Mouse (Mus musculus) lung, postnatal 36 days (tissue): ENCODE results near the gene Jag2.
A peak's percentile ranks its signal among the peaks of the same experiment; 100 is the strongest.

ENCODE experiments used
- DNase-seq: peaks from one replicate; pipeline ENCODE4 v3.0.0; 2022; ENCODE audit warnings: mixed read lengths

Gene Jag2

DNA sequence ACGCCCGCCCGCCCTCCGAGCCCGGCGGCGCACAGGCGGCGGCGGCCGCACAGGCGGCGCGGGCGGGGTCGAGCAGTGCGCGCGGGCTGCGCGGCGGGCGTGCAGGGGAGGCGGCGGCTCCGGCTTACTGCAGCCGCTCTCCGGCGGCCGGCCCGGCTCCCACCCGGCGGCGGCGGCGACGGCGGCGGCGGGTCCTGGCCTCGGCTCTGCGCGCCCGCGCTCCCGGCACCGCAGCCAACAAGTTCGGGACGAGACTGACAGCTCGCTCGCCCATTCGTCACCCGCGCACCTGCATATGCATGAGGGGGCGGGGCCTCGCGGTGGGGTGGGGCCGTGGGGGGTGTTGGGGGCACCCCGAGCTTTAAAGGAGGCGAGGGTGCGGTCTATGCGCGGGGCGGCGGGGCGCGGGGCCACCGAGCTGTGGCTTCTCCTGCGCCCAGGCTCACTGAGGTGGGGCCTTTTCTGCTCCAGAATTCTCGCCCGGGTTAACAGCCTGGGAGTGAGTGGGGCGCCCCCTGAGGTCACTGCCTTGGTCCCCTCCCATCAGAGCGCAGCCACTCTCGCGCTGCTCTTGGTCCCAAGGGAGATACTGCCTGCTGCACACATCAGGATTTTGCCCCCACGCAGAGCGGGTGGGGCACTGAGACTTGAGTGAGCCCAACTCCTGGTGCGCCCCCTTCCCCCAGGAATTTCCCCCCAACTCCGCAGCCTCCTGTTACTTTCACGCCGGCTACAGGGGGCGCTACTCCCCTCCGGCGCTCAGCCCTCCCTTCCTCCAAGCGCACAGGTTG is at the start of gene Jag2:
Gene Jag2 (minus strand): TSS at position 215 of the 791 bp plus-strand sequence.
- peak; percentile 72 for DNase-seq

GRCm38 (mm10) chr12:112977156-112977555 is 47.6 kb upstream of the Jag2 start:
- no peak for DNase-seq

GRCm38 (mm10) chr12:112976371-112977073 is 46.9 kb upstream of the Jag2 start, which contains the start of gene Btbd6:
Gene Btbd6 (plus strand): TSS chr12:112976482.
- DNase-seq: peak; percentile 95

GRCm38 (mm10) chr12:112974736-112975135 is 45.2 kb upstream of the Jag2 start:
- DNase-seq: no peak

DNA sequence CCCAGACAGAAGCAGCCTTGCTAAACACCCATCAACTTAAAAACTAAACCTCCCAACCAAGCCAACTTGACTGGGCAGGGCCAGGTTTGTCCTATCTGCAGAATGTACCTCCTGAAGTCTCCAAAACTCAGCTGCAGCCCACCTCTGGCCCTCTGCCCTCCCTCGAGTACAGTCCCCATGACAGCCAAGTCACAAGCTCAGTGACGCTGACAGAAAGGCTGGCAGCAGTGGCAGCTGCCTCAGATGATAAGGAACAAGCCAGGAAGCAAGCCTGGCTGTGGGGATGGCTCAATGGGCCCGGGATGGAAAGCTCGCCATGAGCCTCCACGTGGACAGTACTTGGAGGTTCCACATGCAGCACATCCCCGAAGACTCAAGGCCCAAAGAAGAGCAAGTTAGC is 40.0 kb upstream of the Jag2 start:
- no peak for DNase-seq

GRCm38 (mm10) chr12:112968943-112969342 is 39.4 kb upstream of the Jag2 start:
- DNase-seq: no peak

DNA sequence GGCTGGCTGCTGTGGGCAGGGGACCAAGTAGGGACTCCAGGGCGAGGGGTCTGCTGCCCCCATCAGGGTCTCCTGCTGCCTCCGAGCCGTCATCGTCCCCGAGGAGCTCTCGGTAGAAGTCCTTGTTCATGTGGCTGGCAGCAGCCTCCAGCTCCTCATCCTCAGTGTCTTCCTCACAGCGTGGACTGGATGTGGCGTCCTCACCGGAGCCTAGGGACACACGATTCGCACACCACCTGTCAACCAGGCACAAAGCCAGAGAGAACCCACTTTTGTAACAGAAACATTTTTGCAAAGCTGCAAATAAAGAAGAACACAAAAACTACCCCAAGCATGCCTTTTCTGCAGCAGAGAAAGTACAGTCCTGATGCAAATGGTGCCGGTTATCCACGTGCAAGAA is 36.2 kb upstream of the Jag2 start:
- no peak for DNase-seq

DNA sequence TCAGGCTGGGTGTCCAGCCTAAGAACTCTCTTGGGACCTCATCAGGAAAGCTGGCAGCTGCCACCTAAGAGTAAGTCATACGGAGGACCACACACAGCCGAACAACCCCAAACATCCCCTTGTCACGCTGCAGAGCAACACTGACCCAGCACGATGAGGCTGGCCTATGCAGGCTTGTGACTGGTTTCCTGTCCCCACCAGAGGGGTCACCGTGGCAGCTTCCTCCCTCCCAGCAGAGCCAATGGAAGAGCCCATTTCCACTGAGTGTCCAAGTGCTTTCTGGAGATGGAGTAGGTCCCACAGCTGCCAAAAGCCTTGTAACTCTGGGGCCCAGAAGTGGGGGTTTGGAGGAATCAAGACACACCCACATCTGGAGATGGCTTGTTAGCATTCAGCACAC is 32.3 kb upstream of the Jag2 start:
- DNase-seq: no peak

GRCm38 (mm10) chr12:112961428-112961827 is 31.9 kb upstream of the Jag2 start:
- DNase-seq: no peak

DNA sequence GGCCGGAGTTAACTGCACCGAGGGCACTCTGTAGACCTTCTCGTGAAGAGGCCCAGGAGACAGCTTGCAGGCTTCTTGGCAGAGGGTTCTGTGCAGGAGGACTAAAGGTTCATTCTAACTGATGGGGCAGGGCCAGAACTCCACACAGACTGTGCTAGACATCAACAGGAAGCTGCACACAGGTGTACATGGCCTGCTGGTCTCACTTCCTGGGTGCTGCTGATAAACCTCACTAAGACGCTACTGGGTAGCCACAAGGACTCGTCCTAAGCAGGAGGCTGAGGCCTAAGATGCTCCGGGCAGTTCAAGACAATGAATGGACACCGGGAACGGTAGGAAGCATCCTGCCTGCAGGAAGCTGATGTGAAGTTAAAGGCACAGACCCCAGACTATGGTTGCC is 29.8 kb upstream of the Jag2 start:
- no peak for DNase-seq

GRCm38 (mm10) chr12:112958303-112958702 is 28.7 kb upstream of the Jag2 start:
- peak; percentile 72 for DNase-seq

DNA sequence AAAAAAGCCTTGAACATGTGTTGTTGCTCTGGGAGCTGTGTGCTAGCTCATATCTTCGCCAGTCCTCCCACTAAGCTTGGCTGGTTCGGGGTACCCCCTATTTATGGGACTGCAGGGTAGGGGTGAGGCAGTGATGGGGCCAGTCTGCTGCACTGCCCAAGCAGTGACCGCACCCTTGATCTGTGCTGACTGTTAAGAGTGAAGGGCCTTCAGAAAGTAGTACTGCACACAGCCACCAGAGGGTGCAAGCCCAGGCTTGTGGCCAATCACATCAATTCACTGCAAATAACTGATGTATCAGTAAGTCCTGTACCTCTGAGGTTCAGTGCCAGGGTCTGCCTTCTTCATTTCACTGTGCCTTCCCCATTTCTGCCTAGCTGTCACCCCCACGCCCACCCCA is 26.2 kb upstream of the Jag2 start:
- peak; percentile 90 for DNase-seq

DNA sequence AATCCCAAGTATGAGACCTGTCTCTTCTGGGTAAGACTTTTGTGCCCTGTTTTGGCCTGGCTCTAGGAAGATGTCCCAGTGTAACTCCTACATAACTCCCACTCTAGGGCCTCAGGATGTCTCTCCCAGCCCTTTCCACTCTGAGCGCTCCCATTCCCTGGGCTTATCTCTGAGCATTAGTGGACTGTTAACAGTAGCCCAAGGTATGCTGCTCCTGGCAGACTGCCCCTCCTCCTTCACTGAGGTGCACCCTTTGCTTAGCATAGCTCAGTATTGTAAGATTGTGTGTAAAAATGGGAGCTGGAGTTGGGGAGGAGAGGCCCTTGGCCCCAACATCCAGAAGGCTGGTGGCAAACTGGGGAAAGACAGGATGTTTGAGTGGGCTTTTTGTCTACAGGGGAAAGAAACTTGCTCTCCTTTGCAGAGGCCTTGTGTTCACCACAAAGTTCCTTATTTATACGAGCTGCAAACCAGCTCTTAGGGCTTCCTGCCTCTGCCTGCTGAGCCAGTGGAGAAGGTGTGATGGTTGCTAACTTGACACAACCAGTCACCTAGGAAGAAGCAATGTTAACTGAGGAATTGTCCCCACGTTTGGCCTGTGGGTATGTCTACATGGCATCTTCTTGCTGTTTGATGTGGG is 23.5 kb upstream of the Jag2 start:
- peak; percentile 46 for DNase-seq

DNA sequence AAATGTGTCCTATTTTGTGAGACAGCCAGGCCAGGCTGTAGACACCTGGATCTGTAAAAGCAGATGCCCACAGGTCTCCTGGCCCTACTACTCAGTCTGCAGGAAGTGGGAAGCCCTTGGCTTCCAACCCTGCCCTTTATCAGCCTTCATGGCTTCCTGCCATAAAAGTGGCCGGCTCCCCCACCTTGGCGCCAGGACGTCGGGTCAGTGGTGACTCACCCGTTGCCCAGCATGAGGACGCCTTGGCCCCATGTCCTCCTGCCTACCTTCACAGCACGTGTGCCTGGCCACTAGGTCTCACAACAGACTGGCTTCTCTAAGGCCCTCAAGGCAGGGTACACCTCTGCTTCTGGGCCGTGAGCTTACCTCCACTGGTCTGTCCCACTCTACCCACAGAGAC is 22.9 kb upstream of the Jag2 start:
- peak; percentile 81 for DNase-seq

- no peak for DNase-seq
Measured at GRCm38 (mm10) chr12:112951150-112951842, 21.7 kb upstream of the Jag2 start.

DNA sequence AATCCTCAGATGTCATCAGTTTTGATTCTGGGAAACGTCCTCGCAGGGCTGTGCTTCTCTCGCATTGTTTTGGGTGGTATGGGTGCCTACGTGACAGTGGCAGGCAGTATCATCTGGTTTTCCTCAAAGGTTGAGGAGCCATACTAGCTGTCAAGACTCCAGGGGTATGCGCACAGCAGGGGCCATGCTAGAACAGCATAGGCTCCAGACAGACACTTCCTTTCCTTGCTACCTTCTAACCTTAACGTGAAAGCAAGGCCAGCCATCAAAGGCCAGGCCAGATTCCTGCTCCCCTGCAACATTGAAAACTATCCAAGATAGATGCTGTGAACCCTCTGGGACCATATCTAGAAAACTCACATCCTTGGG is 21.2 kb upstream of the Jag2 start:
- no peak for DNase-seq

DNA sequence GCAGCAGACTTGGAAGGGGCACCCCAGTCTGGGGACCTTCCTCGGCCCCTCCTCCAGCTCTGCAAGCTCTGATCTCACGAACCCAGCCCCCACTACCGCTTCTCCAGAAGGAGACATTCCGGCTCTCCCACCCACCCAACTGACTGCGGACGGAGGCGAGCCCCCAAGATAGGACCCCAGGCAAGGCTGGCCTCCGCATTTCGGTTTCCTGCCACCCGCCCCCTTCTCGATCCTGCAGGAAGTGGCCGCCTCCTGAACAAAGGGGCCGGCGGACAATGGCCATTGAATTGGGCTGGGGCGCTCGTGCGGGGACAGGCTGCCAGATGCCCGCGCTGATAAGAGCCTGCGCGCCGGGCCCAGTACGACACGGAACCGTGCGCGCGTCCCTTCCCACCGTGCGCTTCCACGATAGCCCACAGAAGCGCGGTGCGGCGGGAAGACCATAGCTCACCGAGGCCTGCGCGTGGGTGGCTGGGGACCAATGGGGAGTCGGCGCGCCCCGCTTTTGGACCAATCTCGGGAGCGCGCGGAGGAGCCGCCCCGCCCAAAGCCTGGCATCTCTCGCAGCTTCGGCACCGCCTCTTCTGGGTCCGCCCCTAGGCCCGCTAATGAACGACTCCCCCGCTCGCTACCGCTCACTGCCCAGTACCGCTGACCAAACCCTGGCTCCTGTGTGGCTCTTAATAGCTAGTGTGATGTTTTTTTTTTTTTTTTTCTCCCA is 20.6 kb upstream of the Jag2 start:
- DNase-seq: peak; percentile 94

GRCm38 (mm10) chr12:112947307-112947706 is 17.7 kb upstream of the Jag2 start:
- DNase-seq: peak; percentile 53

DNA sequence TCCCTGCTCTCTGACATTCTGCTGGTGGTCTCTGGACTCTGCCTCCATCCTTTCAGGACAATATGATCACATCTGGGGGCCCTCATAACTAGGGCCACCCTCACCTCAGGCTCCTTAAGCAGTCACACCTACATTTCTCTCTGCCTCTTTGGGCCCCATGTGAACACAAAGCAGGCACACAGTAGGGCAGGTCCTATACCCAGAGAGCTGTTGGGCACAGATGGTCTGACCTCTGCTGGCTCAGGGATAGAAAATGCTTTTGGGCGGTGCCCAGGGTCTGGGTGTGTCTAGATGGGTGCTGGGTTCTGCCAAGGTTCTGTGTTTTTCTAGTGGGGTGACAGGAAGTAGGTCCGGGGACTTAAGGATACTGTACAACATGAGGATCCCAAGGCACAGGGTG is 14.1 kb upstream of the Jag2 start:
- no peak for DNase-seq

DNA sequence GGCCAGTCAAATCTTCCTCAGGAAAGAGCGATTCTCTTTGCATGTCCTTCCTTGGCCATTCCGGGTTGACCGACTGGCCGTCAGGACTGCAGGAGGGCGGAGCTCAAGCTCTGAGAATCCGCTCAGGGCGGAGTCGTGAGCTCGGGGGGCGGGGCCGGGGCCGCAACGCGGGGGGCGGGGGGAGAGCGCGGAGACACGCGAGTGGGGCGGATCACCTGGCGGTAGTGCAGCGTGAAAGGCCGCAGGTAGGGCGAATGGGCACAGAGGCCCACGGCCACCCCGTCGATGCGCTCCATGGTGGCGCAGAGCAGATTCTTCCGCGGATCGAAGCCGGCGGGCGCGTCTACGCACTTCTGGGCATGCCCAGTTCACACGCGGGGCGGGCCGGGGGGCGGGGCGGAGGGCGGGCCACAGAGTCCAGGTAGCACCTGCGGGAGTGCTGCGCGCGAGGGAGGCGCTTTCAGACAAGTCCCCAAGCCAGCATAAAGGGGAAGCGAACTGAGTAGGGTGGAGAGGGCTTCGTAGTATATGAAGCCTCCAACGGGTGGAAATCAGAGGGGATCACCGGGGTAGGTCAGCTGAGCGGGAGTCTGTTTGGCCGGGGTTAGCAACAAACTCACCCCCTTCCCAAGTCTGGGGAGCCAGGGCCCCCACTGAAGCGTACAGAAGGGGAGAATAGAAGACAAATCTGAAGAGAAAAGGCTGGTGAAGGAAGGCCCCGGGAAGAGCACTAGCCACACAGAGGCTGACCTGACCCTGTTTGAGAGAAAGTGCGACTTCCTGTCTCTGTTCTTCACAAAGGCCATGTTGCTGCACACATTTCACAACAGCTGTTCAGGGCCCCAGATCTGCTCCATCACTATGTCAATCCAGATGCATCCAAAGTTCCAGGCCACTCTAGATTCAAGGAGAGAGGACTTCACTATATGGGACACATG is 12.5 kb upstream of the Jag2 start, which contains the start of gene Nudt14:
Gene Nudt14 (minus strand): TSS at position 349 of the 938 bp plus-strand sequence.
- DNase-seq: peak; percentile 86

- peak; percentile 44 for DNase-seq
Measured at GRCm38 (mm10) chr12:112941156-112941775, 11.7 kb upstream of the Jag2 start.
